Mouse (Mus musculus): ENCODE results near the gene Vmn1r16. TPM values are rescaled to one million over a fixed set of nuclear protein-coding genes. Genes with fewer than 3 reads are reported as not detected.
"Not testable (repeated sequence)": the region's sequence is repeated elsewhere in the genome, so short reads cannot be mapped to it uniquely, and the experiment has no call there.

Vmn1r16 gene
- polyA plus RNA-seq (2015; fragmentation: Nextera tagmentation; extraction: Ambion mirVana), result not detected in 2 replicates

GRCm38 (mm10) chr6:57329394-57329793 is at the start of gene Vmn1r16:
Gene Vmn1r16 (minus strand): TSS chr6:57329494.
- Histone ChIP-seq H3K9me3 (replicated peaks) (no peaks in the 10 kb centered on the region), H3K9ac (no peak within 1 kb of the TSS), H3K27ac (no peak within 1 kb of the TSS), H3K4me2 (no peak within 1 kb of the TSS), H3K4me1 (replicated peaks) (no peaks in the 10 kb centered on the region), H3K4me3 (no peak within 1 kb of the TSS), H3K27me3 (no peaks in the 10 kb centered on the region), H3K36me3 (no peaks in the 10 kb centered on the region)
- WGBS, result 74% methylated on average over 3 of the region's 3 CpGs
- ATAC-seq (replicated peaks; ENCODE audit: insufficient number of reproducible peaks, insufficient read depth, low FRiP score, low read depth), result no peak

DNA sequence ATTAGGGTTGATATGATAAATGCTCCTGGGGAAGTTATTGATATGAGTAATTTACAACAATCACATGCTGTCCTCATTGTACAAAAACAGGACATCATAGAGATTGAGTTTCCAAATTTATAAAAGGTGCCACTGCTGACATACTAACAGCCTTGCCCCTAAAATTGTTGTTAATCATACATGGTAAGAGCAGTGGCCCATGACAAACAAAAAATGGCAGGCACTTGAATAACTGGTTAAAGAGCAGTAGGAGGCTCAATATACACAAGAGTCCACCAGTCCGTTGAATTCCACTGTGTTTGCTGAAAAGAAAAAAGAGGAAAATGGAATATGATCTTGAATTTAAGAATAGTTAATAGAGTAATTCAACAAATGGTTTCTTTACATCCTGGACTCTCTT is 38.2 kb upstream of the Vmn1r16 start:
- no peak for ATAC-seq (replicated peaks; ENCODE audit: insufficient number of reproducible peaks, insufficient read depth, low FRiP score, low read depth)
- H3K4me3 ChIP-seq, result no peak overlapping the region
- H3K4me1 ChIP-seq (replicated peaks), result no peaks in the 10 kb centered on the region
- H3K9me3 ChIP-seq (replicated peaks), result no peaks in the 10 kb centered on the region
- WGBS, result 79% methylated on average over 1 of the region's 1 CpGs
- no peak overlapping the region for H3K4me2 ChIP-seq
- no peaks in the 10 kb centered on the region for H3K27me3 ChIP-seq
- H3K9ac ChIP-seq, result no peak overlapping the region
- no peaks in the 10 kb centered on the region for H3K36me3 ChIP-seq
- no peak overlapping the region for H3K27ac ChIP-seq

DNA sequence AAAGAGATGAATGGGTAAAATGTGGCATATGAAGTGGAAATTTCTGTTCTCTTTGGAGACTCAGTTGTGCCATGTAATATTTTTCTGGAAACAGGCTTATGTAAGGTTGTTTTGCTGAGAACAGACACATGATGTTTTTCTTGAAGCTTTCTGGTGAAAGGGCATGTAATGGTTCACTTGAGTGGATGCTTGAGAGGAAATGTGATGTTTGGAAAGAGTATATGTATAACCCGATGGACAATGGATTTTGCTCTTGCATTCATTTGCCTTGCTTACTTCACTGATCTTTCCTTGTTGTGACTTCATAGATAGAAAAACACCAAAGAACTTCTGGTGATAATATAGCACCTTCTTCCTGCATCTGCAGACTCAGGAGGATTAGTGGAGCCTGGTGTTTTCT is 36.6 kb upstream of the Vmn1r16 start:
- H3K4me3 ChIP-seq; ATAC-seq (replicated peaks; ENCODE audit: insufficient number of reproducible peaks, insufficient read depth, low FRiP score, low read depth); H3K4me1 ChIP-seq (replicated peaks); H3K27ac ChIP-seq; H3K9ac ChIP-seq; H3K36me3 ChIP-seq; H3K27me3 ChIP-seq; H3K4me2 ChIP-seq; H3K9me3 ChIP-seq (replicated peaks): not testable (repeated sequence)
- 70% methylated on average over 1 of the region's 1 CpGs for WGBS

GRCm38 (mm10) chr6:57363627-57364026 is 34.3 kb upstream of the Vmn1r16 start, which contains the start of gene Vmn1r17:
Gene Vmn1r17 (minus strand): TSS chr6:57363727.
- ATAC-seq (replicated peaks; ENCODE audit: insufficient number of reproducible peaks, insufficient read depth, low FRiP score, low read depth), result no peak
- Histone ChIP-seq H3K27ac (no peak within 1 kb of the TSS), H3K4me1 (replicated peaks) (no peaks in the 10 kb centered on the region), H3K4me2 (no peak within 1 kb of the TSS), H3K27me3 (no peaks in the 10 kb centered on the region), H3K9ac (no peak within 1 kb of the TSS), H3K9me3 (replicated peaks) (no peaks in the 10 kb centered on the region), H3K36me3 (no peaks in the 10 kb centered on the region), H3K4me3 (no peak within 1 kb of the TSS)
- 74% methylated on average over 1 of the region's 1 CpGs for WGBS

- Histone ChIP-seq H3K4me3 (no peak overlapping the region), H3K4me2 (no peak overlapping the region), H3K4me1 (replicated peaks) (no peaks in the 10 kb centered on the region), H3K27ac (no peak overlapping the region), H3K27me3 (no peaks in the 10 kb centered on the region), H3K9me3 (replicated peaks) (no peaks in the 10 kb centered on the region), H3K36me3 (no peaks in the 10 kb centered on the region), H3K9ac (no peak overlapping the region)
- 68% methylated on average over 2 of the region's 2 CpGs for WGBS
- ATAC-seq (replicated peaks; ENCODE audit: insufficient number of reproducible peaks, insufficient read depth, low FRiP score, low read depth), result no peak
These were observed 27.6 kb upstream of the Vmn1r16 start for GRCm38 (mm10) chr6:57356864-57357263.

- Histone ChIP-seq H3K4me1 (replicated peaks) (no peaks in the 10 kb centered on the region), H3K27me3 (no peaks in the 10 kb centered on the region), H3K4me3 (no peak overlapping the region), H3K4me2 (no peak overlapping the region), H3K36me3 (no peaks in the 10 kb centered on the region), H3K27ac (no peak overlapping the region), H3K9me3 (replicated peaks) (no peaks in the 10 kb centered on the region), H3K9ac (no peak overlapping the region)
- ATAC-seq (replicated peaks; ENCODE audit: insufficient number of reproducible peaks, insufficient read depth, low FRiP score, low read depth), result no peak
These were observed 3.1 kb downstream of the Vmn1r16 start for GRCm38 (mm10) chr6:57326176-57326575.

DNA sequence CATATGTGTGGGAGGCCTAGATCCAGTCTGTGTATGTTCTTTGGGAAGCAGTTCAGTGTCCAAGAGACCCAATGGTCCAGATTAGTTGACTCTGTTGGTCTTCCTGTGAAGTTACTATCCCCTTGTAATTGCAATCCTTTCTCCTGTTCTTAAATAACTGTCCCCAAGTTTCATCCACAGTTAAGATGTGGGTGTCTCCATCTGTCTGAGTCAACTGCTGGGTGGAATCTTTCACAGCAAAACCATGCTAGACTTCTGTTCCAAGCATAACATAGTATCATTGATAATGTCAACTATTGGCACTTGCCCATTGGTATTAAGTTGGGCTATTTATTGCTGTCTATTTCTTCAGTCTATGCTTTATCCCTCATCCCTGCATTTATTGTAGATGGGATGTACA is 50.3 kb downstream of the Vmn1r16 start:
- H3K9me3 ChIP-seq (replicated peaks), result no peaks in the 10 kb centered on the region
- H3K4me1 ChIP-seq (replicated peaks), result no peaks in the 10 kb centered on the region
- H3K9ac ChIP-seq, result no peak overlapping the region
- H3K27ac ChIP-seq, result no peak overlapping the region
- no peak overlapping the region for H3K4me3 ChIP-seq
- no peak overlapping the region for H3K4me2 ChIP-seq
- H3K27me3 ChIP-seq, result no peaks in the 10 kb centered on the region
- H3K36me3 ChIP-seq, result no peaks in the 10 kb centered on the region
- ATAC-seq (replicated peaks; ENCODE audit: insufficient number of reproducible peaks, insufficient read depth, low FRiP score, low read depth), result no peak

- H3K4me3 ChIP-seq, result no peak overlapping the region
- no peak overlapping the region for H3K4me2 ChIP-seq
- no peak overlapping the region for H3K27ac ChIP-seq
- H3K9ac ChIP-seq, result no peak overlapping the region
- H3K4me1 ChIP-seq (replicated peaks), result no peaks in the 10 kb centered on the region
- H3K36me3 ChIP-seq, result no peaks in the 10 kb centered on the region
- no peaks in the 10 kb centered on the region for H3K27me3 ChIP-seq
- no peak for ATAC-seq (replicated peaks; ENCODE audit: insufficient number of reproducible peaks, insufficient read depth, low FRiP score, low read depth)
- no peaks in the 10 kb centered on the region for H3K9me3 ChIP-seq (replicated peaks)
These were observed 56.8 kb downstream of the Vmn1r16 start for GRCm38 (mm10) chr6:57272517-57272916.

GRCm38 (mm10) chr6:57271881-57272280 is 57.4 kb downstream of the Vmn1r16 start:
- no peak overlapping the region for H3K4me3 ChIP-seq
- H3K9me3 ChIP-seq (replicated peaks), result no peaks in the 10 kb centered on the region
- no peak overlapping the region for H3K27ac ChIP-seq
- ATAC-seq (replicated peaks; ENCODE audit: insufficient number of reproducible peaks, insufficient read depth, low FRiP score, low read depth), result no peak
- H3K27me3 ChIP-seq, result no peaks in the 10 kb centered on the region
- whole genome bisulfite sequencing, result 59% methylated on average over 3 of the region's 3 CpGs
- H3K36me3 ChIP-seq, result no peaks in the 10 kb centered on the region
- H3K4me2 ChIP-seq, result no peak overlapping the region
- H3K4me1 ChIP-seq (replicated peaks), result no peaks in the 10 kb centered on the region
- H3K9ac ChIP-seq, result no peak overlapping the region

Other genes starting within 250 kb of the Vmn1r16 start
- gene Vmn1r10, start 220.0 kb downstream of the Vmn1r16 start, polyA plus RNA-seq (2015; fragmentation: Nextera tagmentation; extraction: Ambion mirVana), result not detected in 2 replicates
- gene Vmn1r11, start 196.0 kb downstream of the Vmn1r16 start, polyA plus RNA-seq (2015; fragmentation: Nextera tagmentation; extraction: Ambion mirVana), result not detected in 2 replicates
- not detected in 2 replicates for gene Vmn1r12, start 172.6 kb downstream of the Vmn1r16 start, polyA plus RNA-seq (2015; fragmentation: Nextera tagmentation; extraction: Ambion mirVana)
- not detected in 2 replicates for gene Vmn1r13, start 126.2 kb downstream of the Vmn1r16 start, polyA plus RNA-seq (2015; fragmentation: Nextera tagmentation; extraction: Ambion mirVana)
- gene Vmn1r14, start 97.8 kb downstream of the Vmn1r16 start, polyA plus RNA-seq (2015; fragmentation: Nextera tagmentation; extraction: Ambion mirVana), result not detected in 2 replicates
- gene Vmn1r15, start 71.5 kb downstream of the Vmn1r16 start, polyA plus RNA-seq (2015; fragmentation: Nextera tagmentation; extraction: Ambion mirVana), result not detected in 2 replicates
- not detected in 2 replicates for gene Vmn1r17, start 34.2 kb upstream of the Vmn1r16 start, polyA plus RNA-seq (2015; fragmentation: Nextera tagmentation; extraction: Ambion mirVana)
- not detected in 2 replicates for gene Vmn1r18, start 66.3 kb upstream of the Vmn1r16 start, polyA plus RNA-seq (2015; fragmentation: Nextera tagmentation; extraction: Ambion mirVana)
- gene Vmn1r19, start 74.3 kb upstream of the Vmn1r16 start, polyA plus RNA-seq (2015; fragmentation: Nextera tagmentation; extraction: Ambion mirVana), result not detected in 2 replicates
- 0.04 TPM in 1 of 2 replicates, not detected in the other for gene Vmn1r20, start 99.4 kb upstream of the Vmn1r16 start, polyA plus RNA-seq (2015; fragmentation: Nextera tagmentation; extraction: Ambion mirVana)
- gene Ppm1k, start 206.0 kb upstream of the Vmn1r16 start, polyA plus RNA-seq (2015; fragmentation: Nextera tagmentation; extraction: Ambion mirVana), result 10.7 and 12.9 TPM in 2 replicates